Mouse (Mus musculus) heart, adult 2 months (tissue): ENCODE measurements around the gene Slfn2. TPM values are rescaled to one million over a fixed set of nuclear protein-coding genes. Genes with fewer than 3 reads are reported as not detected.

Source experiments
- DNase-seq, 2 experiments: peaks; one replicate each; pipeline ENCODE4 v3.0.0; 2021
- H3K27ac ChIP-seq: fragments of 200-600 bp; 2 replicates; pipeline ENCODE4 v1.8.1; 2022
- H3K27me3 ChIP-seq: fragments of 200-500 bp; 2 replicates; pipeline ENCODE4 v1.6.1; 2012; ENCODE audit warnings: mild to moderate bottlenecking, low read length, inconsistent platforms, mixed read lengths; ENCODE audit not compliant: control insufficient read depth, insufficient read depth
- H3K36me3 ChIP-seq: fragments of 200-500 bp; 2 replicates; pipeline ENCODE4 v1.6.1; 2012; ENCODE audit warnings: low read length, inconsistent platforms; ENCODE audit not compliant: control insufficient read depth, insufficient read depth
- H3K4me1 ChIP-seq: fragments of 200-500 bp; 2 replicates; pipeline ENCODE4 v1.6.1; 2011; ENCODE audit warnings: low read length; ENCODE audit not compliant: control insufficient read depth, insufficient read depth
- H3K4me3 ChIP-seq: fragments of 200-600 bp; 2 replicates; pipeline ENCODE4 v1.8.1; 2022
- H3K79me2 ChIP-seq: fragments of 200-500 bp; replicated peaks from 2 replicates; pipeline ENCODE4 v1.6.1; 2012; ENCODE audit warnings: mild to moderate bottlenecking, inconsistent platforms, low read length, moderate library complexity, mixed read lengths; ENCODE audit not compliant: control insufficient read depth, insufficient read depth
- H3K9ac ChIP-seq: fragments of 200-500 bp; 2 replicates; pipeline ENCODE4 v1.6.1; 2012; ENCODE audit warnings: low read depth, mild to moderate bottlenecking, control low read depth, inconsistent platforms, low read length, mixed read lengths
- CTCF ChIP-seq: fragments of 200-600 bp; IDR thresholded peaks from 2 replicates; pipeline ENCODE4 v1.8.1; 2022; ENCODE audit warnings: antibody characterized with exemption, mild to moderate bottlenecking, moderate library complexity
- EP300 ChIP-seq: fragments of 200-500 bp; IDR thresholded peaks from 2 replicates; pipeline ENCODE4 v1.6.1; 2011; ENCODE audit warnings: low read depth, low read length, control low read depth; ENCODE audit not compliant: insufficient read depth
- POLR2A ChIP-seq: fragments of 200-500 bp; IDR thresholded peaks from 2 replicates; pipeline ENCODE4 v1.6.1; 2011; ENCODE audit warnings: mild to moderate bottlenecking, low read depth, low read length, control low read depth; ENCODE audit not compliant: insufficient read depth
- WGBS: fragments of 180-500 bp; shearing (Covaris S2); methylation state at CpG from one replicate; pipeline ENCODE4 v1.1.7; 2018; 5-methylcytosine and 5-hydroxymethylcytosine counted together
- intact Hi-C: fragments of 180-260 bp; cut with DNase I; formaldehyde crosslinking; loops from one replicate; pipeline ENCODE4 v1.15.1; 2025
- polyA plus RNA-seq: library from polyadenylated mRNA; depleted of rRNA; stranded (reverse); fragments of >200 nt; gene quantifications from 2 replicates; pipeline ENCODE4 v1.2.3, GENCODE M21; 2012
- total RNA-seq, 2 experiments: library from RNA; stranded (reverse); gene quantifications; 2 replicates each; pipeline ENCODE4 v1.2.3; 2021

The Slfn2 gene
- total and polyA plus RNA-seq, 3 experiments, result 3.4 to 4.3 (median 3.8) TPM

GRCm38 (mm10) chr11:83060412-83061020, 4.4 kb upstream of the Slfn2 start:
- DNase-seq, result no peak
- peaks cover 2% of the 10 kb centered on the region; the same call in 1 of the 2 replicates for H3K4me1 ChIP-seq
- H3K36me3 ChIP-seq, result no peaks in the 10 kb centered on the region
- intact Hi-C loops, result loop anchor here (5.0 kb wide), 1 partner anchor 52 kb away; no protein-coding TSS in a partner anchor
- no peaks in the 10 kb centered on the region for H3K27me3 ChIP-seq
- no peak for TF ChIP-seq EP300
- no peak for TF ChIP-seq POLR2A
- no peak for TF ChIP-seq CTCF
- H3K9ac ChIP-seq, result no peak overlapping the region
- H3K27ac ChIP-seq, result no peak overlapping the region
- no peaks in the 10 kb centered on the region for H3K79me2 ChIP-seq
- H3K4me3 ChIP-seq, result no peak overlapping the region
- 67% methylated on average over 5 of the region's 5 CpGs for WGBS

GRCm38 (mm10) chr11:83061806-83062205, 3.1 kb upstream of the Slfn2 start:
- intact Hi-C loops, result loop anchor here (5.0 kb wide), 1 partner anchor 50 kb away; no protein-coding TSS in a partner anchor
- Histone ChIP-seq H3K79me2 (no peaks in the 10 kb centered on the region), H3K9ac (no peak overlapping the region), H3K36me3 (no peaks in the 10 kb centered on the region), H3K27me3 (no peaks in the 10 kb centered on the region), H3K4me3 (no peak overlapping the region), H3K27ac (no peak overlapping the region), H3K4me1 (peaks cover 2% of the 10 kb centered on the region; the same call in 1 of the 2 replicates)
- TF ChIP-seq EP300, result no peak
- TF ChIP-seq POLR2A, result no peak
- no peak for TF ChIP-seq CTCF
- WGBS, result 85% methylated on average over 7 of the region's 7 CpGs
- DNase-seq, result peak; percentile 1 to 7

GRCm38 (mm10) chr11:83063126-83063525, 1.8 kb upstream of the Slfn2 start:
- intact Hi-C loops, result loop anchor here (5.0 kb wide), 1 partner anchor 49 kb away; no protein-coding TSS in a partner anchor
- DNase-seq, result peak; percentile 1 to 7
- WGBS, result 64% methylated on average over 4 of the region's 4 CpGs
- Histone ChIP-seq H3K4me3 (no peak overlapping the region), H3K79me2 (no peaks in the 10 kb centered on the region), H3K4me1 (peaks cover 4% of the 10 kb centered on the region), H3K27ac (no peak overlapping the region), H3K36me3 (no peaks in the 10 kb centered on the region; the same call in 1 of the 2 replicates), H3K9ac (no peak overlapping the region), H3K27me3 (no peaks in the 10 kb centered on the region)
- no peak for TF ChIP-seq EP300
- TF ChIP-seq CTCF, result no peak
- TF ChIP-seq POLR2A, result no peak

GRCm38 (mm10) chr11:83063941-83064349, 967 bp upstream of the Slfn2 start:
- Histone ChIP-seq H3K9ac (no peak overlapping the region), H3K27ac (no peak overlapping the region), H3K36me3 (no peaks in the 10 kb centered on the region; the same call in 1 of the 2 replicates), H3K27me3 (no peaks in the 10 kb centered on the region), H3K4me1 (peaks cover 4% of the 10 kb centered on the region), H3K4me3 (no peak overlapping the region), H3K79me2 (no peaks in the 10 kb centered on the region)
- intact Hi-C loops, result loop anchor here (5.0 kb wide), 1 partner anchor 48 kb away; no protein-coding TSS in a partner anchor
- TF ChIP-seq POLR2A (0 out of 2 replicates have a peak, but pooled peaks have one; percentile 34), CTCF (no peak)
- 49% methylated on average over 3 of the region's 3 CpGs for WGBS
- no peak for DNase-seq

- Histone ChIP-seq H3K4me3 (peak overlapping the region; percentile 30; the same call in 1 of the 2 replicates), H3K79me2 (no peaks in the 10 kb centered on the region), H3K36me3 (peaks cover 4% of the 10 kb centered on the region), H3K27ac (peak overlapping the region; percentile 45), H3K9ac (peak overlapping the region; percentile 66), H3K27me3 (no peaks in the 10 kb centered on the region), H3K4me1 (peaks cover 4% of the 10 kb centered on the region)
- 32% methylated on average over 6 of the region's 6 CpGs for WGBS
- DNase-seq, result no peak
- no peak for TF ChIP-seq CTCF
- no peak for TF ChIP-seq POLR2A
- no peak for TF ChIP-seq EP300
- intact Hi-C loops, result no loop called here
These were observed 781 bp downstream of the Slfn2 start for GRCm38 (mm10) chr11:83065441-83066344.
